Mouse (Mus musculus): ENCODE measurements around the gene Rps15.

- TF ChIP-seq CTCF (IDR thresholded peaks at IDR 0.05) (no peak), EP300 (IDR thresholded peaks at IDR 0.05) (no peak)
Observed at GRCm38 (mm10) chr10:80297526-80298133, 5.4 kb downstream of the Rps15 start.
